Mouse (Mus musculus) left cerebral cortex, adult 11 months (tissue): ENCODE measurements at regions not wholly inside any gene's neighbourhood (a gene's known extent, or its start where the extent isn't known, plus 50 kb on each side); places are given as distances from the start of the nearest gene placed in this dataset.

ENCODE experiments used
- DNase-seq: peaks from one replicate; pipeline ENCODE4 v3.0.0; 2022; ENCODE audit warnings: low spot score

DNA sequence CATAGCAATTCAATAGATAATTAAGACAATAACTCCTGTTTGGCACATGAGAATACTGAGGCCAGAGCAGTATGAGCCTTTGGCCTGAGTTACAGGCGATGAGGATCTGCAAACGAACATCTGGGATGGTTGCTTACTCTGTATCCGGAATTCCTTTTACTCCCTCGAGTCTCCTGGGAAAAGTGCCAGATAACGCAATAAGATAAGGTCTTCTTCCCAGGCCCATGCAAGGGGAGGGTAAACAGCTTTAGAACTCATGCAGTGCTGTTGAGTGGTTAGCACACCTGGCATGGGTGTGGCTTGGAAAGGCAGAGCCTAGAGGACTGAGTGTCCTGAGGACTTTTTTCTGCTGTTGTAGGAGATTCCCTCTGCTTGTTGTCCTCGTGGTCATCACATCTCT lies 598.2 kb downstream of the 9430069I07Rik start:
- DNase-seq = no peak

DNA sequence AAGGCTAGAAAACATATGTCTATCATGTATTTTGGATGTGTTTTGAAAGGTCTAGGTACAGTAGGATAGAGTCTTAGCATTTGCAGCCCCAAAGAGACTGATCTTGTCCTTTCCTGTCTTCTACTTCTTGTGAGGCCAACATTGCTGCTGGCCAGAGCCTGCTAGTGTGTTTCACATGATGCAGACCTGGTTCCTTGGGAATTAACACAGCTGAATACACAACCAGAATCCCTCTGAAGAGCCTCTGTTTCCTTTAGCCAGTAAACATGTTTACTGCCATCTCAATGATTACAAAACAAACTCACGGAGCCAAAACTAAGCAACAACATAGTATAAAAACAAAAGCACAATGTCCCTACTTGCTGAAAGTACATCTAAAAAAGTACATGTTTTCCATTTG lies 598.9 kb downstream of the 9430069I07Rik start:
- DNase-seq = no peak
